Comparison of ENCODE assay signal across 8 mouse cellular contexts in genomic region chr8:4678218-4678907, GRCm38 (mm10).
DNase-seq lines count a peak whose midpoint lies in the region; ATAC-seq lines count a peak whose summit lies in the region.

No protein-coding gene starts in this region.

- peak; percentile 85 for DNase-seq in ZHBTc4 (ENCODE audit: low read depth, low spot score)
- peak; percentile 93 for DNase-seq in cerebellum, adult 9-10 months
- DNase-seq in frontal cortex, postnatal 10 days (ENCODE audit: low spot score in 2 of 2), result peak; percentile 83 to 91
- DNase-seq in hindlimb bud, embryonic 11.5 days (ENCODE audit: extremely low spot score, low read depth, low spot score), result peak; percentile 88
- peak; percentile 88 for DNase-seq in left cerebral cortex, postnatal 14 days (ENCODE audit: low spot score in 2 of 2)
- peak; percentile 92 for DNase-seq in right cerebral cortex, postnatal 25 days
- DNase-seq in urinary bladder, postnatal 4 days (ENCODE audit: low spot score in 2 of 2), result peak; percentile 83 to 86

- peak; percentile 77 for ATAC-seq in megakaryocyte-erythroid progenitor cell, adult 5-6 weeks (replicated peaks; ENCODE audit: low FRiP score, low TSS enrichment, poor library complexity, severe bottlenecking)

- intact Hi-C loops in left cerebral cortex, postnatal 14 days (cut with DNase I), result loop anchor here (5.0 kb wide), 1 partner anchor 66 kb away; the partner anchor contains the start of gene Zfp958

Comparison
In these comparisons a context has a peak if more than half of its experiments do, and no peak if none do; other contexts are left out.
1. Peak in every context shown above with its lines: DNase-seq and ATAC-seq.